Mouse (Mus musculus) testis, adult 2 months (tissue): ENCODE measurements around the gene Ntn1.

Source experiments
- CTCF ChIP-seq: fragments of 200-500 bp; IDR thresholded peaks from 2 replicates; pipeline ENCODE4 v1.5.1; 2012; ENCODE audit warnings: low read depth, mild to moderate bottlenecking, inconsistent platforms, low read length, moderate library complexity; ENCODE audit not compliant: control insufficient read depth, insufficient read depth, insufficient replicate concordance
- POLR2A ChIP-seq: fragments of 200-500 bp; IDR thresholded peaks from 2 replicates; pipeline ENCODE4 v1.6.1; 2012; ENCODE audit warnings: low read depth, mild to moderate bottlenecking, inconsistent platforms, low read length, moderate library complexity; ENCODE audit not compliant: control insufficient read depth

- no peak for TF ChIP-seq POLR2A
- TF ChIP-seq CTCF, result no peak
Observed at GRCm38 (mm10) chr11:68433534-68433933, 32.9 kb upstream of the Ntn1 start.
